Mouse (Mus musculus): ENCODE data around the gene Vtcn1.

- TF ChIP-seq CTCF (IDR thresholded peaks at IDR 0.05; ENCODE audit: control insufficient read depth, insufficient read depth, low read length) (no peak), POLR2A (IDR thresholded peaks at IDR 0.05; ENCODE audit: borderline replicate concordance, control insufficient read depth, low read depth, low read length) (no peak)
These were observed 113.0 kb downstream of the Vtcn1 start for GRCm38 (mm10) chr3:100938211-100938610.

Data from bone marrow, adult 2 months (tissue).